Mouse (Mus musculus) heart, embryonic 13.5 days (tissue): Measurements from ENCODE around the gene Edar. TPM values are rescaled to one million over a fixed set of nuclear protein-coding genes. Genes with fewer than 3 reads are reported as not detected.
A peak's percentile ranks its signal among the peaks of the same experiment; 100 is the strongest.

Experiments
- ATAC-seq: fragments of 200-750 bp; cut with Nextera tagmentation; 2 replicates; pipeline ENCODE4 v1.8.0; 2017; ENCODE audit warnings: moderate TSS enrichment; ENCODE audit not compliant: insufficient number of reproducible peaks, low FRiP score, low TSS enrichment; ENCODE audit errors: extremely low read depth
- H3K27ac ChIP-seq: fragments of 300-500 bp; sonication (generic); replicated peaks from 2 replicates; pipeline ENCODE4 v1.5.1; 2015; ENCODE audit warnings: moderate library complexity, mild to moderate bottlenecking, inconsistent platforms
- H3K27me3 ChIP-seq: fragments of 300-500 bp; sonication (generic); replicated peaks from 2 replicates; pipeline ENCODE4 v1.6.1; 2015; ENCODE audit warnings: mild to moderate bottlenecking, inconsistent platforms
- H3K36me3 ChIP-seq: fragments of 300-500 bp; sonication (generic); 2 replicates; pipeline ENCODE4 v1.6.1; 2015; ENCODE audit warnings: mild to moderate bottlenecking, inconsistent platforms
- H3K4me1 ChIP-seq: fragments of 300-500 bp; sonication (generic); 2 replicates; pipeline ENCODE4 v1.6.1; 2015; ENCODE audit warnings: inconsistent platforms
- H3K4me2 ChIP-seq: fragments of 300-500 bp; sonication (generic); 2 replicates; pipeline ENCODE4 v1.6.1; 2015; ENCODE audit warnings: inconsistent platforms, mild to moderate bottlenecking, moderate library complexity
- H3K4me3 ChIP-seq: fragments of 300-500 bp; sonication (generic); 2 replicates; pipeline ENCODE4 v1.5.1; 2015; ENCODE audit warnings: moderate library complexity, mild to moderate bottlenecking, inconsistent platforms
- H3K9ac ChIP-seq: fragments of 300-500 bp; sonication (generic); 2 replicates; pipeline ENCODE4 v1.6.1; 2015; ENCODE audit warnings: inconsistent platforms, mild to moderate bottlenecking, moderate library complexity
- H3K9me3 ChIP-seq: fragments of 300-500 bp; sonication (generic); 2 replicates; pipeline ENCODE4 v1.6.1; 2016; ENCODE audit warnings: inconsistent platforms
- WGBS: fragments of 180-500 bp; shearing (Covaris S2); methylation state at CpG from one replicate; pipeline ENCODE4 v1.1.7; 2015; ENCODE audit warnings: mixed read lengths; 5-methylcytosine and 5-hydroxymethylcytosine counted together
- polyA plus RNA-seq: library from polyadenylated mRNA; unstranded; fragments of >200 nt; fragmentation: Nextera tagmentation; extraction: Ambion mirVana; gene quantifications from 2 replicates; pipeline ENCODE4 v1.2.1, GENCODE M21; 2015

The Edar gene
- polyA plus RNA-seq, 1 experiment from 2014 or later, result 0.07 TPM

GRCm38 (mm10) chr10:58619266-58619665 is 56.2 kb downstream of the Edar start:
- H3K4me3 ChIP-seq, result no peak overlapping the region
- ATAC-seq, result no peak
- H3K9ac ChIP-seq, result no peak overlapping the region
- no peaks in the 10 kb centered on the region for H3K27me3 ChIP-seq
- no peaks in the 10 kb centered on the region for H3K36me3 ChIP-seq
- 84% methylated on average over 4 of the region's 4 CpGs for WGBS
- peaks cover 7% of the 10 kb centered on the region for H3K4me1 ChIP-seq
- H3K9me3 ChIP-seq, result no peaks in the 10 kb centered on the region
- H3K4me2 ChIP-seq, result no peak overlapping the region
- no peak overlapping the region for H3K27ac ChIP-seq

GRCm38 (mm10) chr10:58618501-58619216 is 56.8 kb downstream of the Edar start:
- Histone ChIP-seq H3K9ac (no peak overlapping the region), H3K9me3 (no peaks in the 10 kb centered on the region), H3K4me3 (no peak overlapping the region), H3K27me3 (no peaks in the 10 kb centered on the region), H3K36me3 (no peaks in the 10 kb centered on the region), H3K4me2 (no peak overlapping the region), H3K27ac (no peak overlapping the region), H3K4me1 (peaks cover 7% of the 10 kb centered on the region)
- no peak for ATAC-seq
- 83% methylated on average over 17 of the region's 17 CpGs for WGBS

GRCm38 (mm10) chr10:58616565-58616964 is 58.9 kb downstream of the Edar start:
- Histone ChIP-seq H3K36me3 (no peaks in the 10 kb centered on the region), H3K4me1 (peaks cover 7% of the 10 kb centered on the region), H3K9ac (no peak overlapping the region), H3K4me3 (no peak overlapping the region), H3K9me3 (no peaks in the 10 kb centered on the region), H3K27ac (no peak overlapping the region), H3K27me3 (no peaks in the 10 kb centered on the region), H3K4me2 (no peak overlapping the region)
- 76% methylated on average over 5 of the region's 5 CpGs for WGBS
- ATAC-seq, result no peak

GRCm38 (mm10) chr10:58614601-58615000 is 60.9 kb downstream of the Edar start:
- Histone ChIP-seq H3K27me3 (no peaks in the 10 kb centered on the region), H3K9me3 (no peaks in the 10 kb centered on the region), H3K4me3 (no peak overlapping the region), H3K27ac (no peak overlapping the region), H3K9ac (no peak overlapping the region), H3K4me1 (no peaks in the 10 kb centered on the region), H3K4me2 (no peak overlapping the region), H3K36me3 (no peaks in the 10 kb centered on the region)
- no peak; the same call in 1 of the 2 replicates for ATAC-seq
- WGBS, result 83% methylated on average over 6 of the region's 6 CpGs

- Histone ChIP-seq H3K27me3 (no peaks in the 10 kb centered on the region), H3K36me3 (no peaks in the 10 kb centered on the region), H3K4me2 (no peak overlapping the region), H3K9ac (no peak overlapping the region), H3K4me1 (no peaks in the 10 kb centered on the region), H3K9me3 (no peaks in the 10 kb centered on the region), H3K4me3 (no peak overlapping the region), H3K27ac (no peak overlapping the region)
- no peak for ATAC-seq
- 74% methylated on average over 7 of the region's 7 CpGs for WGBS
These were observed 64.8 kb downstream of the Edar start for GRCm38 (mm10) chr10:58610484-58611261.

GRCm38 (mm10) chr10:58608858-58609257 is 66.6 kb downstream of the Edar start:
- ATAC-seq, result no peak
- H3K27ac ChIP-seq, result no peak overlapping the region
- no peak overlapping the region for H3K9ac ChIP-seq
- WGBS, result 53% methylated on average over 3 of the region's 3 CpGs
- peaks cover 11% of the 10 kb centered on the region for H3K4me1 ChIP-seq
- no peak overlapping the region for H3K4me2 ChIP-seq
- no peaks in the 10 kb centered on the region for H3K9me3 ChIP-seq
- H3K4me3 ChIP-seq, result no peak overlapping the region
- H3K36me3 ChIP-seq, result no peaks in the 10 kb centered on the region
- no peaks in the 10 kb centered on the region for H3K27me3 ChIP-seq

GRCm38 (mm10) chr10:58606356-58606755 is 69.1 kb downstream of the Edar start:
- Histone ChIP-seq H3K27ac (no peak overlapping the region), H3K4me2 (no peak overlapping the region), H3K9me3 (no peaks in the 10 kb centered on the region), H3K4me1 (peaks cover 15% of the 10 kb centered on the region), H3K36me3 (no peaks in the 10 kb centered on the region), H3K9ac (no peak overlapping the region), H3K4me3 (no peak overlapping the region), H3K27me3 (no peaks in the 10 kb centered on the region)
- ATAC-seq, result no peak
- WGBS, result 82% methylated on average over 3 of the region's 3 CpGs

GRCm38 (mm10) chr10:58604779-58605178 is 70.7 kb downstream of the Edar start:
- Histone ChIP-seq H3K27me3 (no peaks in the 10 kb centered on the region), H3K4me1 (peaks cover 15% of the 10 kb centered on the region), H3K4me3 (no peak overlapping the region), H3K9me3 (no peaks in the 10 kb centered on the region), H3K27ac (peak overlapping the region; percentile 43), H3K36me3 (no peaks in the 10 kb centered on the region), H3K4me2 (no peak overlapping the region), H3K9ac (no peak overlapping the region)
- peak; percentile 40; the same call in 1 of the 2 replicates for ATAC-seq
- WGBS, result 42% methylated on average over 2 of the region's 2 CpGs

- ATAC-seq, result no peak
- 63% methylated on average over 7 of the region's 7 CpGs for WGBS
- Histone ChIP-seq H3K9me3 (no peaks in the 10 kb centered on the region), H3K4me2 (no peak overlapping the region), H3K4me1 (peaks cover 15% of the 10 kb centered on the region), H3K9ac (no peak overlapping the region), H3K36me3 (no peaks in the 10 kb centered on the region), H3K27ac (no peak overlapping the region), H3K27me3 (no peaks in the 10 kb centered on the region), H3K4me3 (no peak overlapping the region)
These were observed 73.5 kb downstream of the Edar start for GRCm38 (mm10) chr10:58601946-58602345.

- Histone ChIP-seq H3K36me3 (no peaks in the 10 kb centered on the region), H3K9me3 (no peaks in the 10 kb centered on the region), H3K27ac (no peak overlapping the region), H3K4me1 (peaks cover 15% of the 10 kb centered on the region), H3K27me3 (no peaks in the 10 kb centered on the region), H3K4me2 (no peak overlapping the region), H3K9ac (no peak overlapping the region), H3K4me3 (no peak overlapping the region)
- 51% methylated on average over 6 of the region's 6 CpGs for WGBS
- no peak for ATAC-seq
These were observed 74.0 kb downstream of the Edar start for GRCm38 (mm10) chr10:58601431-58601901.

- H3K4me1 ChIP-seq, result peaks cover 18% of the 10 kb centered on the region
- no peaks in the 10 kb centered on the region for H3K27me3 ChIP-seq
- H3K9ac ChIP-seq, result no peak overlapping the region
- no peaks in the 10 kb centered on the region for H3K36me3 ChIP-seq
- H3K4me2 ChIP-seq, result no peak overlapping the region
- H3K27ac ChIP-seq, result no peak overlapping the region
- no peak overlapping the region for H3K4me3 ChIP-seq
- 39% methylated on average over 5 of the region's 5 CpGs for WGBS
- no peak for ATAC-seq
- no peaks in the 10 kb centered on the region for H3K9me3 ChIP-seq
These were observed 74.5 kb downstream of the Edar start for GRCm38 (mm10) chr10:58600983-58601382.
